Mouse (Mus musculus): ENCODE measurements around the gene Ccdc88c. TPM values are rescaled to one million over a fixed set of nuclear protein-coding genes. Genes with fewer than 3 reads are reported as not detected.

Gene Ccdc88c
- polyA plus RNA-seq, 1 experiment from 2014 or later: 6.9 TPM

DNA sequence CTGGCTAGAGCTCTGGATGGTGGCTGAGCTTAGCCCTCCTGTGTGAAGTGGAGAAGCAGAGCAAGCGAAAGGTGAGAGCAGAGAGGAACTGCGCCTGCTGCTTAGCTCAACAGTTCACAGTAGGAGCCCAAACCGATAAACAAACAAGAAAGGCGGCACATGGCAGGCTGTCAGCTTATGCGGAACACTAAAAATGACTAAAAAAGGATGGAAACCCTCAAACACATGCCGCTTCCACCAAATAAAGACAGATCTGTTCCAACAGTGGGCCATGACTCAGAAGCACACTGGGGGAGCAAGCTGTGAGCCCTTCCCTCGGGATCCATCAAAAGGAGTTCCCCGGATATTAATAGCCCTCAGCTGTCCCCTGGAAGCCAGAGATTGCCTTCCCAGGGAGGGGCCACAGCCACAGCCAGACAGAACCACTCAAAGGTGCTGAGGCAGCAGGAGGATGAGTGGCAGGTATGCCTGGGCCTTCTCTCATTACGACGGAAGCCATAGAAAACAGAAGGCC is 20.8 kb downstream of the Ccdc88c start:
- no peak overlapping the region for H3K4me3 ChIP-seq (ENCODE audit: low read depth, low read length)
- H3K9me3 ChIP-seq (ENCODE audit: control insufficient read depth, low read length): no peaks in the 10 kb centered on the region
- ATAC-seq (ENCODE audit: low read depth) (peak; percentile 24), DNase-seq (ENCODE audit: low spot score) (peak; percentile 40)
- H3K4me2 ChIP-seq (ENCODE audit: low read depth, low read length): no peak overlapping the region
- H3K27me3 ChIP-seq (replicated peaks; ENCODE audit: control insufficient read depth, insufficient read depth, low read length): no peaks in the 10 kb centered on the region
- WGBS: 22% methylated on average over 10 of the region's 10 CpGs
- peaks cover 8% of the 10 kb centered on the region; the same call in 1 of the 2 replicates for H3K4me1 ChIP-seq (ENCODE audit: control insufficient read depth, insufficient read depth, low read length)
- H3K9ac ChIP-seq (ENCODE audit: low read depth, low read length): no peak overlapping the region
- peak overlapping the region; percentile 13; the same call in 1 of the 2 replicates for H3K27ac ChIP-seq (replicated peaks; ENCODE audit: low read depth, low read length)
- H3K36me3 ChIP-seq (ENCODE audit: control insufficient read depth, insufficient read depth, low read length): no peaks in the 10 kb centered on the region

DNA sequence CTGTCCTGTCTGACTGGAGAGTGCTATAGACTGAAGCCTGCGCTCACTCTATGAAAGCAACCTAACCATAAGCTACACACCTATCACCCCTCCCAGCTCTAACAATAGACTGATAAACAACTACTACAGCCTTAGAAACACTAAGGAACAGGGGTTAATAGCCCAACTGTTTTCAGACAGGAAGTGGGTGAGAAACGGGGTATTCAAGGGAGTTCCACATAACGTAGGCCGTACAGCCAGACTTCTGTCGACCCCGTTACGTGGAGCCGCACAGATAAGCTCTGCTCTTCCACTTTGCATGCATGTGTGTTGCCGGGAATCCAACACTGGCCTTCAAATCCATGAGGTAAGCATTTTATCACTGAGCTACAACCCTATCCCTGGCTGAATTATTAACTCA is 21.4 kb downstream of the Ccdc88c start:
- Histone ChIP-seq H3K9ac (ENCODE audit: low read depth, low read length) (no peak overlapping the region), H3K9me3 (ENCODE audit: control insufficient read depth, low read length) (no peaks in the 10 kb centered on the region), H3K27me3 (replicated peaks; ENCODE audit: control insufficient read depth, insufficient read depth, low read length) (no peaks in the 10 kb centered on the region), H3K4me2 (ENCODE audit: low read depth, low read length) (no peak overlapping the region), H3K27ac (replicated peaks; ENCODE audit: low read depth, low read length) (0 out of 2 replicates have a peak overlapping the region, but pooled peaks have one; percentile 13), H3K4me3 (ENCODE audit: low read depth, low read length) (no peak overlapping the region), H3K36me3 (ENCODE audit: control insufficient read depth, insufficient read depth, low read length) (no peaks in the 10 kb centered on the region), H3K4me1 (ENCODE audit: control insufficient read depth, insufficient read depth, low read length) (peaks cover 8% of the 10 kb centered on the region; the same call in 1 of the 2 replicates)
- 75% methylated on average over 9 of the region's 9 CpGs for WGBS
- ATAC-seq (ENCODE audit: low read depth): no peak
- DNase-seq (ENCODE audit: low spot score): no peak

- H3K27me3 ChIP-seq (replicated peaks; ENCODE audit: control insufficient read depth, insufficient read depth, low read length): no peaks in the 10 kb centered on the region
- H3K9me3 ChIP-seq (ENCODE audit: control insufficient read depth, low read length): no peaks in the 10 kb centered on the region
- H3K4me2 ChIP-seq (ENCODE audit: low read depth, low read length): no peak overlapping the region
- WGBS: 81% methylated on average over 12 of the region's 12 CpGs
- H3K4me1 ChIP-seq (ENCODE audit: control insufficient read depth, insufficient read depth, low read length): peaks cover 8% of the 10 kb centered on the region; the same call in 1 of the 2 replicates
- no peaks in the 10 kb centered on the region for H3K36me3 ChIP-seq (ENCODE audit: control insufficient read depth, insufficient read depth, low read length)
- no peak overlapping the region for H3K4me3 ChIP-seq (ENCODE audit: low read depth, low read length)
- no peak overlapping the region for H3K27ac ChIP-seq (replicated peaks; ENCODE audit: low read depth, low read length)
- H3K9ac ChIP-seq (ENCODE audit: low read depth, low read length): no peak overlapping the region
- no peak for DNase-seq (ENCODE audit: low spot score)
- no peak for ATAC-seq (ENCODE audit: low read depth)
Observed at GRCm38 (mm10) chr12:101005665-101006420, 23.0 kb downstream of the Ccdc88c start.

GRCm38 (mm10) chr12:101004982-101005381 is 23.9 kb downstream of the Ccdc88c start:
- DNase-seq (ENCODE audit: low spot score) (no peak), ATAC-seq (ENCODE audit: low read depth) (no peak; the same call in 1 of the 2 replicates)
- 75% methylated on average over 5 of the region's 5 CpGs for WGBS
- H3K9me3 ChIP-seq (ENCODE audit: control insufficient read depth, low read length): no peaks in the 10 kb centered on the region
- no peaks in the 10 kb centered on the region for H3K27me3 ChIP-seq (replicated peaks; ENCODE audit: control insufficient read depth, insufficient read depth, low read length)
- H3K4me2 ChIP-seq (ENCODE audit: low read depth, low read length): no peak overlapping the region
- no peaks in the 10 kb centered on the region for H3K36me3 ChIP-seq (ENCODE audit: control insufficient read depth, insufficient read depth, low read length)
- H3K4me3 ChIP-seq (ENCODE audit: low read depth, low read length): no peak overlapping the region
- H3K4me1 ChIP-seq (ENCODE audit: control insufficient read depth, insufficient read depth, low read length): peaks cover 8% of the 10 kb centered on the region; the same call in 1 of the 2 replicates
- no peak overlapping the region for H3K9ac ChIP-seq (ENCODE audit: low read depth, low read length)
- no peak overlapping the region for H3K27ac ChIP-seq (replicated peaks; ENCODE audit: low read depth, low read length)

DNA sequence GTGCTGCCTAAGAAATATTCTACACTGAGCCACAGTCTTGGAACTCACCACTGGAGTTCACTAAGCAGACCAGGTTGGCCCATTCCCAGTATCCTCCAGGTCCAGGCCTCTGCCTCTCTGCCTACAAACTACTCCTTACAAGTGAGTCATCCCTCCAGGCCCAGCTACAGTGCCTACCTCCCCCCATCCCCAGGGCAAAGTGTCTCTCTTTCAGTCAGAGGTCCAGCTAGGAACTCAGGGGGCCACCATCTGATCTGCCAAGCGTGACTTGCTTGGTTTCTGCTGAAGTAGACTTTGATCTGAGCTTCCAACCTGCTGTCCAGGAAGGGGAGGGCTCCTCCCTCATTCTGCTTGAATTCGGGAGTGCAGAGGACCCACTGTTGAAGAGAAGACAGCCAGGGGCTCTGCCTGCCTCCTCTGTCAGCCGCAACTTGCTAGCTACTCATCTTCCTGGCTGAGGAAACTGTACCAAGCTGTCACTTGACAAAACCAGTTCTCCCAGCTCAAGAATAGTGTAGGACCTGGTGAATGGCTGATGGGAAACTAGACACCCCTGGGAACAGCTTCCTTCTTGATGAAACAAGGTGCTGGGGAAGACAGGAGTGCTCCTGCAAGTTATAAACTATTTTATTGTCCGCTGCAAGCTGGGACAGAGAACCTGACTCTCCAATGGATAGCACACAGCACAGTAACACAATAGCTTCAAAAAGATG is 25.9 kb downstream of the Ccdc88c start:
- no peaks in the 10 kb centered on the region for H3K9me3 ChIP-seq (ENCODE audit: control insufficient read depth, low read length)
- WGBS: 41% methylated on average over 4 of the region's 4 CpGs
- no peak overlapping the region for H3K4me2 ChIP-seq (ENCODE audit: low read depth, low read length)
- peaks cover 13% of the 10 kb centered on the region for H3K4me1 ChIP-seq (ENCODE audit: control insufficient read depth, insufficient read depth, low read length)
- peak; percentile 87 for DNase-seq (ENCODE audit: low spot score)
- peak overlapping the region; percentile 53 for H3K27ac ChIP-seq (replicated peaks; ENCODE audit: low read depth, low read length)
- no peaks in the 10 kb centered on the region for H3K36me3 ChIP-seq (ENCODE audit: control insufficient read depth, insufficient read depth, low read length)
- no peak overlapping the region for H3K9ac ChIP-seq (ENCODE audit: low read depth, low read length)
- no peak overlapping the region for H3K4me3 ChIP-seq (ENCODE audit: low read depth, low read length)
- peak; percentile 59 for ATAC-seq (ENCODE audit: low read depth)
- H3K27me3 ChIP-seq (replicated peaks; ENCODE audit: control insufficient read depth, insufficient read depth, low read length): no peaks in the 10 kb centered on the region

- no peak overlapping the region for H3K27ac ChIP-seq (replicated peaks; ENCODE audit: low read depth, low read length)
- no peak for ATAC-seq (ENCODE audit: low read depth)
- 36% methylated on average over 7 of the region's 7 CpGs for WGBS
Observed at GRCm38 (mm10) chr12:100999061-100999954, 29.5 kb downstream of the Ccdc88c start.

DNA sequence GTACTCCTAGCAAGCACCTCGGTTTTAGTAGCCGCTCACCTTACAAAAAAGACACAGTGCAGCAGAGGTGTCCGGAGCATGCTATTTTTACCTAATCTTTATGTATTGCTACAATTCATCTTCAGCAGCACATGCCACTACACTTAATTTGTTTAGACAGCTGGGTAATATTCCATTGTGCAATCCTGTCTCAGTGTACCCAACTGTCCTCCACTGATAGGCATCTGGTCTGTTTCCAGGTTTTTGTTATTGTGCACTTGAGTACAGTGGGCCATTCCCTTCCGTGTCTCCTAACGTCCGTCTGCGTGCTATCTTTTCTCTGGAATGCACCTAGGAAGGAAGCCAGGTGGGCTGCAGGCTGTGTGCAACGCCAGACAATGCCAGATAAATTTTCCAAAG is 30.3 kb downstream of the Ccdc88c start:
- ATAC-seq (ENCODE audit: low read depth) (no peak), DNase-seq (ENCODE audit: low spot score) (peak; percentile 34)
- H3K4me2 ChIP-seq (ENCODE audit: low read depth, low read length): no peak overlapping the region
- no peaks in the 10 kb centered on the region for H3K27me3 ChIP-seq (replicated peaks; ENCODE audit: control insufficient read depth, insufficient read depth, low read length)
- H3K4me3 ChIP-seq (ENCODE audit: low read depth, low read length): no peak overlapping the region
- no peaks in the 10 kb centered on the region for H3K36me3 ChIP-seq (ENCODE audit: control insufficient read depth, insufficient read depth, low read length)
- peaks cover 30% of the 10 kb centered on the region for H3K4me1 ChIP-seq (ENCODE audit: control insufficient read depth, insufficient read depth, low read length)
- no peaks in the 10 kb centered on the region for H3K9me3 ChIP-seq (ENCODE audit: control insufficient read depth, low read length)
- 27% methylated on average over 8 of the region's 8 CpGs for WGBS
- H3K9ac ChIP-seq (ENCODE audit: low read depth, low read length): no peak overlapping the region
- 0 out of 2 replicates have a peak overlapping the region, but pooled peaks have one; percentile 16 for H3K27ac ChIP-seq (replicated peaks; ENCODE audit: low read depth, low read length)

More at GRCm38 (mm10) chr12:100999061-100999954, 29.5 kb downstream of the Ccdc88c start:
- H3K9me3 ChIP-seq (ENCODE audit: control insufficient read depth, low read length): no peaks in the 10 kb centered on the region
- H3K4me2 ChIP-seq (ENCODE audit: low read depth, low read length): no peak overlapping the region
- H3K9ac ChIP-seq (ENCODE audit: low read depth, low read length): no peak overlapping the region
- peaks cover 30% of the 10 kb centered on the region for H3K4me1 ChIP-seq (ENCODE audit: control insufficient read depth, insufficient read depth, low read length)
- H3K27me3 ChIP-seq (replicated peaks; ENCODE audit: control insufficient read depth, insufficient read depth, low read length): no peaks in the 10 kb centered on the region
- H3K36me3 ChIP-seq (ENCODE audit: control insufficient read depth, insufficient read depth, low read length): no peaks in the 10 kb centered on the region
- DNase-seq (ENCODE audit: low spot score): peak; percentile 67
- H3K4me3 ChIP-seq (ENCODE audit: low read depth, low read length): no peak overlapping the region
